Mouse (Mus musculus) lung, postnatal 0 days (tissue): ENCODE data around the gene Ccdc73.

ENCODE experiments used
- CTCF ChIP-seq: IDR thresholded peaks from 2 replicates; pipeline ENCODE4 v1.5.1; 2016; ENCODE audit warnings: antibody characterized with exemption, mild to moderate bottlenecking
- EP300 ChIP-seq: IDR thresholded peaks from 2 replicates; pipeline ENCODE4 v1.6.1; 2016; ENCODE audit warnings: antibody characterized with exemption, mild to moderate bottlenecking, control low read depth

GRCm38 (mm10) chr2:105026950-105027695, 159.5 kb downstream of the Ccdc73 start:
- TF ChIP-seq CTCF (no peak), EP300 (no peak)
